Mouse (Mus musculus) liver, embryonic 16.5 days (tissue): ENCODE measurements at regions not wholly inside any gene's neighbourhood (a gene's known extent, or its start where the extent isn't known, plus 50 kb on each side); places are given as distances from the start of the nearest gene placed in this dataset.

ENCODE experiments used
- ATAC-seq: fragments of 200-750 bp; cut with Nextera tagmentation; 2 replicates; pipeline ENCODE4 v1.8.0; 2017; ENCODE audit warnings: low read depth, mild to moderate bottlenecking, moderate number of reproducible peaks, moderate library complexity
- H3K27ac ChIP-seq: fragments of 300-500 bp; sonication (generic); 2 replicates; pipeline ENCODE4 v1.5.1; 2014; ENCODE audit warnings: mild to moderate bottlenecking, low read length
- H3K27me3 ChIP-seq: fragments of 300-500 bp; sonication (generic); 2 replicates; pipeline ENCODE4 v1.6.1; 2014; ENCODE audit warnings: low read depth, low read length, mixed read lengths; ENCODE audit not compliant: control insufficient read depth, insufficient read depth
- H3K36me3 ChIP-seq: fragments of 300-500 bp; sonication (generic); 2 replicates; pipeline ENCODE4 v1.6.1; 2014; ENCODE audit warnings: mild to moderate bottlenecking; ENCODE audit not compliant: control insufficient read depth, insufficient read depth
- H3K4me1 ChIP-seq: fragments of 300-500 bp; sonication (generic); 2 replicates; pipeline ENCODE4 v1.6.1; 2014; ENCODE audit warnings: low read depth, low read length, mixed read lengths; ENCODE audit not compliant: control insufficient read depth
- H3K4me2 ChIP-seq: fragments of 300-500 bp; sonication (generic); 2 replicates; pipeline ENCODE4 v1.6.1; 2014; ENCODE audit warnings: low read depth, low read length, mixed read lengths
- H3K4me3 ChIP-seq: fragments of 300-500 bp; sonication (generic); 2 replicates; pipeline ENCODE4 v1.5.1; 2014; ENCODE audit warnings: low read depth, mild to moderate bottlenecking, low read length
- H3K9ac ChIP-seq: fragments of 300-500 bp; sonication (generic); 2 replicates; pipeline ENCODE4 v1.6.1; 2014; ENCODE audit warnings: low read depth, low read length
- H3K9me3 ChIP-seq: fragments of 300-500 bp; sonication (generic); replicated peaks from 2 replicates; pipeline ENCODE4 v1.6.1; 2016; ENCODE audit warnings: low read length; ENCODE audit not compliant: control insufficient read depth
- WGBS: fragments of 180-500 bp; shearing (Covaris S2); extraction: QIAGEN DNeasy Blood & Tissue Kit; methylation state at CpG from one replicate; pipeline ENCODE4 v1.1.7; 2014; ENCODE audit not compliant: insufficient replicate concordance; 5-methylcytosine and 5-hydroxymethylcytosine counted together

- no peak for ATAC-seq
- Histone ChIP-seq H3K4me2 (no peak overlapping the region), H3K36me3 (no peaks in the 10 kb centered on the region), H3K27ac (no peak overlapping the region), H3K4me1 (no peaks in the 10 kb centered on the region), H3K4me3 (no peak overlapping the region), H3K9me3 (no peaks in the 10 kb centered on the region), H3K9ac (no peak overlapping the region), H3K27me3 (no peaks in the 10 kb centered on the region)
- WGBS: 62% methylated on average over 16 of the region's 16 CpGs
Measured at GRCm38 (mm10) chr2:45787732-45788390, 670.7 kb upstream of the Zeb2 start.

- H3K9me3 ChIP-seq: no peaks in the 10 kb centered on the region
- ATAC-seq: no peak
- no peak overlapping the region for H3K27ac ChIP-seq
- no peaks in the 10 kb centered on the region for H3K27me3 ChIP-seq
- no peak overlapping the region for H3K4me3 ChIP-seq
- no peaks in the 10 kb centered on the region for H3K36me3 ChIP-seq
- no peak overlapping the region for H3K9ac ChIP-seq
- 60% methylated on average over 6 of the region's 6 CpGs for WGBS
- H3K4me1 ChIP-seq: no peaks in the 10 kb centered on the region
- no peak overlapping the region for H3K4me2 ChIP-seq
Measured at GRCm38 (mm10) chr2:45786787-45787186, 669.6 kb upstream of the Zeb2 start.

GRCm38 (mm10) chr2:45785684-45786083, 668.5 kb upstream of the Zeb2 start:
- Histone ChIP-seq H3K36me3 (no peaks in the 10 kb centered on the region), H3K4me3 (no peak overlapping the region), H3K4me2 (no peak overlapping the region), H3K4me1 (no peaks in the 10 kb centered on the region), H3K9ac (no peak overlapping the region), H3K27me3 (no peaks in the 10 kb centered on the region), H3K27ac (no peak overlapping the region), H3K9me3 (no peaks in the 10 kb centered on the region)
- WGBS: 71% methylated on average over 2 of the region's 2 CpGs
- ATAC-seq: no peak

- 55% methylated on average over 9 of the region's 9 CpGs for WGBS
- H3K9ac ChIP-seq: no peak overlapping the region
Measured at GRCm38 (mm10) chr2:45783634-45784412, 666.6 kb upstream of the Zeb2 start.

GRCm38 (mm10) chr2:45777466-45777865, 660.3 kb upstream of the Zeb2 start:
- no peaks in the 10 kb centered on the region for H3K27me3 ChIP-seq
- H3K4me2 ChIP-seq: no peak overlapping the region
- H3K9ac ChIP-seq: no peak overlapping the region
- WGBS: 70% methylated on average over 7 of the region's 7 CpGs
- no peaks in the 10 kb centered on the region for H3K36me3 ChIP-seq
- no peaks in the 10 kb centered on the region for H3K9me3 ChIP-seq
- H3K4me3 ChIP-seq: no peak overlapping the region
- no peak overlapping the region for H3K27ac ChIP-seq
- ATAC-seq: no peak
- no peaks in the 10 kb centered on the region for H3K4me1 ChIP-seq

More at GRCm38 (mm10) chr2:45783634-45784412, 666.6 kb upstream of the Zeb2 start:
- Histone ChIP-seq H3K27me3 (no peaks in the 10 kb centered on the region), H3K27ac (no peak overlapping the region), H3K9me3 (no peaks in the 10 kb centered on the region), H3K4me1 (no peaks in the 10 kb centered on the region), H3K36me3 (no peaks in the 10 kb centered on the region), H3K4me2 (no peak overlapping the region), H3K4me3 (no peak overlapping the region)
- no peak for ATAC-seq

- Histone ChIP-seq H3K4me3 (no peak overlapping the region), H3K36me3 (no peaks in the 10 kb centered on the region), H3K9me3 (no peaks in the 10 kb centered on the region), H3K27ac (no peak overlapping the region), H3K4me1 (no peaks in the 10 kb centered on the region), H3K4me2 (no peak overlapping the region), H3K9ac (no peak overlapping the region), H3K27me3 (no peaks in the 10 kb centered on the region)
- no peak for ATAC-seq
- 80% methylated on average over 17 of the region's 17 CpGs for WGBS
Measured at GRCm38 (mm10) chr2:45776485-45777135, 659.4 kb upstream of the Zeb2 start.

- ATAC-seq: no peak
- H3K36me3 ChIP-seq: no peaks in the 10 kb centered on the region
- H3K9me3 ChIP-seq: no peaks in the 10 kb centered on the region
- H3K27ac ChIP-seq: no peak overlapping the region
- WGBS: 59% methylated on average over 4 of the region's 4 CpGs
- no peaks in the 10 kb centered on the region for H3K27me3 ChIP-seq
- H3K4me3 ChIP-seq: no peak overlapping the region
- no peak overlapping the region for H3K9ac ChIP-seq
- H3K4me2 ChIP-seq: no peak overlapping the region
- H3K4me1 ChIP-seq: no peaks in the 10 kb centered on the region
Measured at GRCm38 (mm10) chr2:45775691-45776090, 658.5 kb upstream of the Zeb2 start.

- Histone ChIP-seq H3K4me3 (no peak overlapping the region), H3K4me2 (no peak overlapping the region), H3K36me3 (no peaks in the 10 kb centered on the region), H3K4me1 (no peaks in the 10 kb centered on the region), H3K9me3 (no peaks in the 10 kb centered on the region), H3K27me3 (no peaks in the 10 kb centered on the region), H3K27ac (no peak overlapping the region), H3K9ac (no peak overlapping the region)
- 67% methylated on average over 3 of the region's 3 CpGs for WGBS
- ATAC-seq: no peak
Measured at GRCm38 (mm10) chr2:45774416-45774815, 657.2 kb upstream of the Zeb2 start.

GRCm38 (mm10) chr2:45757176-45757575, 640.0 kb upstream of the Zeb2 start:
- H3K4me3 ChIP-seq: no peak overlapping the region
- H3K9me3 ChIP-seq: no peaks in the 10 kb centered on the region
- H3K36me3 ChIP-seq: no peaks in the 10 kb centered on the region
- 52% methylated on average over 1 of the region's 1 CpGs for WGBS
- H3K27me3 ChIP-seq: no peaks in the 10 kb centered on the region
- no peak overlapping the region for H3K9ac ChIP-seq
- no peak overlapping the region for H3K27ac ChIP-seq
- no peak overlapping the region for H3K4me2 ChIP-seq
- ATAC-seq: no peak
- no peaks in the 10 kb centered on the region for H3K4me1 ChIP-seq
